8 mouse cellular contexts compared by ENCODE assay signal in the genomic region with DNA sequence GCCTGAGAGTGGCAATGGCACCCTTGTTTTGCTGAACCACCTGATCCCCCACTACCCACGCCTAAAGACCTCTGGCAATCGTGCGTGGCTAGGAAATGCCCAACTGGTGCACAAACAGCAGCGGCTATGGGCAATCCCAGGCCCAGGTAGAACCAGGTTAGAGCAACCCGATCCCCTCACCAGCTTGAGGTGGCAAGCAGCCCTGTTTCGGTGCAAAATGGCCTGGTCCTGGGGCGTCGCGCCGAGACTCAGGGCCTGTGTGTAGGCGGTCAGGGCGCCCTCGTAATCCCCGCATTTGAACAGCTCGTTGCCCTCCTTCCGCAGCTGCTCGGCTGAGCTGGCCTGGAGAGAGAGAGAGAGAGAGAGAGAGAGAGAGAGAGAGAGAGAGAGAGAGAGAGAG. TPM values are rescaled to one million over a fixed set of nuclear protein-coding genes. Genes with fewer than 3 reads are reported as not detected.
DNase-seq lines count a peak whose midpoint lies in the region; ATAC-seq and TF ChIP-seq lines count a peak whose summit lies in the region.

No protein-coding gene starts in this region.

- H3K27ac ChIP-seq in MEL (ENCODE audit: control insufficient read depth, low read depth, low read length), result peak overlapping the region; percentile 18; the same call in 1 of the 2 replicates
- H3K27ac ChIP-seq in forebrain, embryonic 11.5 days (ENCODE audit: low read depth, low read length), result no peak overlapping the region
- H3K27ac ChIP-seq in intestine, embryonic 15.5 days, result peak overlapping the region; percentile 58; the same call in 1 of the 2 replicates
- no peak overlapping the region; the same call in 1 of the 2 replicates for H3K27ac ChIP-seq in lung, embryonic 15.5 days

- peak overlapping the region; percentile 84 for H3K4me2 ChIP-seq in forebrain, embryonic 11.5 days (ENCODE audit: low read depth, low read length, severe bottlenecking)
- peak overlapping the region; percentile 92 for H3K4me2 ChIP-seq in intestine, embryonic 15.5 days (replicated peaks)
- H3K4me2 ChIP-seq in lung, embryonic 15.5 days, result peak overlapping the region; percentile 81

- peaks cover 11% of the 10 kb centered on the region for H3K79me2 ChIP-seq in MEL (ENCODE audit: control insufficient read depth, insufficient read depth, low read length, poor library complexity)

- no peak for TF ChIP-seq RAD21 in MEL (IDR thresholded peaks at IDR 0.05; ENCODE audit: low read depth, low read length)

- ATAC-seq in forebrain, embryonic 11.5 days (replicated peaks; ENCODE audit: low FRiP score), result no peak
- no peak for ATAC-seq in intestine, embryonic 15.5 days
- ATAC-seq in lung, embryonic 15.5 days (ENCODE audit: borderline replicate concordance, extremely low read depth, low FRiP score, low TSS enrichment), result no peak

- WGBS in forebrain, embryonic 11.5 days, result 11% methylated on average over 17 of the region's 17 CpGs
- 6% methylated on average over 17 of the region's 17 CpGs for WGBS in intestine, embryonic 15.5 days
- WGBS in lung, embryonic 15.5 days, result 6% methylated on average over 17 of the region's 17 CpGs

- TF ChIP-seq EP300 in MEL (IDR thresholded peaks at IDR 0.05; ENCODE audit: low read depth in 1 of 2, low read length in 2 of 2), result no peak

- peak; percentile 44 to 60 for DNase-seq in cerebellum, adult 18-20 months
- no peak for DNase-seq in cerebellum, adult 11 months
- peak; percentile 66 for DNase-seq in MEL (ENCODE audit: low read depth, low spot score)
- DNase-seq in forebrain, embryonic 11.5 days (ENCODE audit: low spot score), result peak; percentile 69
- peak; percentile 37 for DNase-seq in retina, embryonic 14.5 days (ENCODE audit: low spot score)
- no peak for DNase-seq in frontal cortex, adult 2 months (ENCODE audit: extremely low spot score in 1 of 2, low spot score in 1 of 2)

- H3K9ac ChIP-seq in MEL (ENCODE audit: control insufficient read depth, low read depth, low read length, poor library complexity, severe bottlenecking), result peak overlapping the region; percentile 69
- peak overlapping the region; percentile 68 for H3K9ac ChIP-seq in forebrain, embryonic 11.5 days (ENCODE audit: low read length)
- peak overlapping the region; percentile 71 for H3K9ac ChIP-seq in intestine, embryonic 15.5 days
- H3K9ac ChIP-seq in lung, embryonic 15.5 days, result peak overlapping the region; percentile 66

- H3K4me3 ChIP-seq in MEL (ENCODE audit: control insufficient read depth in 1 of 2, insufficient read depth in 1 of 2, low read depth in 2 of 2, low read length in 2 of 2), result peak overlapping the region; percentile 62 to 70
- H3K4me3 ChIP-seq in forebrain, embryonic 11.5 days (ENCODE audit: low read depth, low read length), result peak overlapping the region; percentile 59
- H3K4me3 ChIP-seq in intestine, embryonic 15.5 days (replicated peaks), result peak overlapping the region; percentile 67
- H3K4me3 ChIP-seq in lung, embryonic 15.5 days, result peak overlapping the region; percentile 61

- TF ChIP-seq CTCF in MEL (IDR thresholded peaks at IDR 0.05 in 2 of 3, conservative IDR thresholded peaks at IDR 0.05 in 1 of 3; ENCODE audit: control insufficient read depth in 1 of 3, insufficient read depth in 1 of 3, low read depth in 2 of 3, low read length in 3 of 3, poor library complexity in 1 of 3, severe bottlenecking in 1 of 3), result no peak

- H3K36me3 ChIP-seq in MEL (ENCODE audit: control insufficient read depth in 1 of 2, insufficient read depth in 2 of 2, low read length in 2 of 2), result peaks cover 2 to 12% of the 10 kb centered on the region in 2 experiments
- peaks cover 6% of the 10 kb centered on the region; the same call in 1 of the 2 replicates for H3K36me3 ChIP-seq in forebrain, embryonic 11.5 days (ENCODE audit: control insufficient read depth, insufficient read depth, low read length)
- H3K36me3 ChIP-seq in intestine, embryonic 15.5 days, result peaks cover 18% of the 10 kb centered on the region
- H3K36me3 ChIP-seq in lung, embryonic 15.5 days, result peaks cover 32% of the 10 kb centered on the region

- no peaks in the 10 kb centered on the region for H3K9me3 ChIP-seq in MEL (replicated peaks; ENCODE audit: insufficient read depth, low read length)
- no peaks in the 10 kb centered on the region for H3K9me3 ChIP-seq in forebrain, embryonic 11.5 days (ENCODE audit: control insufficient read depth, low read length)
- H3K9me3 ChIP-seq in intestine, embryonic 15.5 days, result no peaks in the 10 kb centered on the region
- H3K9me3 ChIP-seq in lung, embryonic 15.5 days, result no peaks in the 10 kb centered on the region

- no peak for TF ChIP-seq POLR2A in MEL (IDR thresholded peaks at IDR 0.05; ENCODE audit: control insufficient read depth in 1 of 2, insufficient read depth in 1 of 2, low read depth in 1 of 2, low read length in 2 of 2, poor library complexity in 1 of 2)

- no peaks in the 10 kb centered on the region for H3K27me3 ChIP-seq in MEL (ENCODE audit: control insufficient read depth in 1 of 2, insufficient read depth in 2 of 2, low read length in 2 of 2)
- no peaks in the 10 kb centered on the region for H3K27me3 ChIP-seq in forebrain, embryonic 11.5 days (ENCODE audit: control insufficient read depth, insufficient read depth, low read length)
- no peaks in the 10 kb centered on the region for H3K27me3 ChIP-seq in intestine, embryonic 15.5 days (replicated peaks)
- no peaks in the 10 kb centered on the region for H3K27me3 ChIP-seq in lung, embryonic 15.5 days

- peaks cover 0 to 31% of the 10 kb centered on the region in 2 experiments; a peak in 3 of 4 replicates for H3K4me1 ChIP-seq in MEL (ENCODE audit: control insufficient read depth in 1 of 2, insufficient read depth in 2 of 2, low read length in 2 of 2)
- H3K4me1 ChIP-seq in forebrain, embryonic 11.5 days (replicated peaks; ENCODE audit: control insufficient read depth, insufficient read depth, low read length), result peaks cover 18% of the 10 kb centered on the region
- peaks cover 25% of the 10 kb centered on the region for H3K4me1 ChIP-seq in intestine, embryonic 15.5 days (replicated peaks)
- peaks cover 37% of the 10 kb centered on the region for H3K4me1 ChIP-seq in lung, embryonic 15.5 days

TF ChIP-seq in MEL, 35 proteins besides CTCF, POLR2A, EP300 and RAD21 (continues in another document):
- TF ChIP-seq CHD1 (IDR thresholded peaks at IDR 0.05; ENCODE audit: low read depth, low read length), result no peak
- no peak for TF ChIP-seq KAT2A (conservative IDR thresholded peaks at IDR 0.05; ENCODE audit: low read depth, low read length)
- no peak for TF ChIP-seq MAFK (IDR thresholded peaks at IDR 0.05; ENCODE audit: borderline replicate concordance, low read depth, low read length)
- no peak for TF ChIP-seq NELFE (IDR thresholded peaks at IDR 0.05; ENCODE audit: low read depth, low read length)
- no peak for TF ChIP-seq MYC (IDR thresholded peaks at IDR 0.05; ENCODE audit: low read depth, low read length)
- no peak for TF ChIP-seq CHD2 (IDR thresholded peaks at IDR 0.05; ENCODE audit: low read length)

RNA-seq across cellular contexts. Expression of a gene that starts 1.4 kb away (rescaled TPM):
- 20.3 and 28.2 TPM in 2 replicates for total RNA-seq in MEL (2012; rRNA removed)
- polyA plus RNA-seq in MEL (2012; ENCODE audit: insufficient read depth in 1 of 2, insufficient read length in 2 of 2, low read depth in 1 of 2, low replicate concordance in 2 of 2, missing spikeins in 1 of 2), result 10 to 100 TPM in 1 of 2 experiments, not detected in 1; 26.1 TPM
- polyA plus RNA-seq in forebrain, embryonic 11.5 days (2014; fragmentation: Nextera tagmentation; extraction: Ambion mirVana), result 31.1 and 36.1 TPM in 2 replicates
- polyA plus RNA-seq in intestine, embryonic 15.5 days (2015; fragmentation: Nextera tagmentation; extraction: Ambion mirVana), result 37.0 and 37.6 TPM in 2 replicates
- polyA plus RNA-seq in lung, embryonic 15.5 days (2015; fragmentation: Nextera tagmentation; extraction: Ambion mirVana), result 36.8 and 42.2 TPM in 2 replicates
- polyA plus RNA-seq in frontal cortex, adult 2 months (2012; rRNA removed), result 51.4 and 52.5 TPM in 2 replicates

RNA-seq across cellular contexts. Expression of a gene that starts 3.5 kb away (rescaled TPM):
- total RNA-seq in MEL (2012; rRNA removed), result 47.6 and 58.1 TPM in 2 replicates
- 10 to 100 TPM in 1 of 2 experiments, not detected in 1; 47.1 TPM for polyA plus RNA-seq in MEL (2012; ENCODE audit: insufficient read depth in 1 of 2, insufficient read length in 2 of 2, low read depth in 1 of 2, low replicate concordance in 2 of 2, missing spikeins in 1 of 2)
- 23.8 and 31.0 TPM in 2 replicates for polyA plus RNA-seq in forebrain, embryonic 11.5 days (2014; fragmentation: Nextera tagmentation; extraction: Ambion mirVana)
- 14.7 and 15.4 TPM in 2 replicates for polyA plus RNA-seq in intestine, embryonic 15.5 days (2015; fragmentation: Nextera tagmentation; extraction: Ambion mirVana)
- polyA plus RNA-seq in lung, embryonic 15.5 days (2015; fragmentation: Nextera tagmentation; extraction: Ambion mirVana), result 19.6 and 21.2 TPM in 2 replicates
- 46.8 and 61.2 TPM in 2 replicates for polyA plus RNA-seq in frontal cortex, adult 2 months (2012; rRNA removed)

RNA-seq across cellular contexts. Expression of a gene that starts 15.1 kb away (rescaled TPM):
- total RNA-seq in MEL (2012; rRNA removed), result 13.8 and 20.2 TPM in 2 replicates
- polyA plus RNA-seq in MEL (2012; ENCODE audit: insufficient read depth in 1 of 2, insufficient read length in 2 of 2, low read depth in 1 of 2, low replicate concordance in 2 of 2, missing spikeins in 1 of 2), result 10 to 100 TPM in 1 of 2 experiments, not detected in 1; 16.8 TPM
- 16.9 and 20.2 TPM in 2 replicates for polyA plus RNA-seq in forebrain, embryonic 11.5 days (2014; fragmentation: Nextera tagmentation; extraction: Ambion mirVana)
- polyA plus RNA-seq in intestine, embryonic 15.5 days (2015; fragmentation: Nextera tagmentation; extraction: Ambion mirVana), result 9.3 and 10.7 TPM in 2 replicates
- polyA plus RNA-seq in lung, embryonic 15.5 days (2015; fragmentation: Nextera tagmentation; extraction: Ambion mirVana), result 6.6 and 10.2 TPM in 2 replicates
- polyA plus RNA-seq in frontal cortex, adult 2 months (2012; rRNA removed), result 21.1 and 23.6 TPM in 2 replicates

RNA-seq across cellular contexts. Expression of a gene that starts 31.8 kb away (rescaled TPM):
- 17.4 and 19.2 TPM in 2 replicates for total RNA-seq in MEL (2012; rRNA removed)
- polyA plus RNA-seq in MEL (2012; ENCODE audit: insufficient read depth in 1 of 2, insufficient read length in 2 of 2, low read depth in 1 of 2, low replicate concordance in 2 of 2, missing spikeins in 1 of 2), result 10 to 100 TPM in 1 of 2 experiments, not detected in 1; 38.6 TPM
- polyA plus RNA-seq in forebrain, embryonic 11.5 days (2014; fragmentation: Nextera tagmentation; extraction: Ambion mirVana), result 16.1 and 18.8 TPM in 2 replicates
- polyA plus RNA-seq in intestine, embryonic 15.5 days (2015; fragmentation: Nextera tagmentation; extraction: Ambion mirVana), result 13.1 and 14.7 TPM in 2 replicates
- polyA plus RNA-seq in lung, embryonic 15.5 days (2015; fragmentation: Nextera tagmentation; extraction: Ambion mirVana), result 18.4 and 22.3 TPM in 2 replicates
- 123 and 129 TPM in 2 replicates for polyA plus RNA-seq in frontal cortex, adult 2 months (2012; rRNA removed)

RNA-seq across cellular contexts. Expression of a gene that starts 45.1 kb away (rescaled TPM):
- total RNA-seq in MEL (2012; rRNA removed), result 68.5 and 71.7 TPM in 2 replicates
- polyA plus RNA-seq in MEL (2012; ENCODE audit: insufficient read depth in 1 of 2, insufficient read length in 2 of 2, low read depth in 1 of 2, low replicate concordance in 2 of 2, missing spikeins in 1 of 2), result 100 to 1,000 TPM in 1 of 2 experiments, 10 to 100 TPM in 1; 82.2 to 108 TPM
- 263 and 281 TPM in 2 replicates for polyA plus RNA-seq in forebrain, embryonic 11.5 days (2014; fragmentation: Nextera tagmentation; extraction: Ambion mirVana)
- 118 and 121 TPM in 2 replicates for polyA plus RNA-seq in intestine, embryonic 15.5 days (2015; fragmentation: Nextera tagmentation; extraction: Ambion mirVana)
- 170 and 177 TPM in 2 replicates for polyA plus RNA-seq in lung, embryonic 15.5 days (2015; fragmentation: Nextera tagmentation; extraction: Ambion mirVana)
- 1.9 and 2.3 TPM in 2 replicates for polyA plus RNA-seq in frontal cortex, adult 2 months (2012; rRNA removed)

Comparison
In these comparisons a context has a peak if more than half of its experiments do, and no peak if none do; other contexts are left out.
1. DNase-seq: peak in cerebellum, adult 18-20 months (2 of 2), MEL (single experiment), forebrain, embryonic 11.5 days (single experiment) and retina, embryonic 14.5 days (single experiment); none in cerebellum, adult 11 months (single experiment) and frontal cortex, adult 2 months (0 of 2).
2. H3K27ac ChIP-seq: peak in MEL (single experiment) and intestine, embryonic 15.5 days (single experiment); none in forebrain, embryonic 11.5 days (single experiment) and lung, embryonic 15.5 days (single experiment).
3. Peak in every context shown above with its lines, with median percentiles within 50 percentile points of each other: H3K4me3 ChIP-seq, H3K9ac ChIP-seq and H3K4me2 ChIP-seq.